Mouse (Mus musculus) cerebellum, adult 2 months (tissue): Measurements from ENCODE around the gene Serpinb1c.

Experiments
- CTCF ChIP-seq: fragments of 200-500 bp; IDR thresholded peaks from 2 replicates; pipeline ENCODE4 v1.5.1; 2011; ENCODE audit warnings: low read depth, mild to moderate bottlenecking, control low read depth, low read length, moderate library complexity, borderline replicate concordance; ENCODE audit not compliant: insufficient read depth
- POLR2A ChIP-seq: fragments of 200-500 bp; IDR thresholded peaks from 2 replicates; pipeline ENCODE4 v1.6.1; 2011; ENCODE audit warnings: low read length, control low read depth, borderline replicate concordance; ENCODE audit not compliant: insufficient read depth

- TF ChIP-seq POLR2A (no peak), CTCF (no peak)
Measured at GRCm38 (mm10) chr13:32831505-32832273, 66.3 kb downstream of the Serpinb1c start.
